ENCODE assay signal across 14 mouse cellular contexts in genomic region chr6:134367366-134368281, GRCm38 (mm10). TPM values are rescaled to one million over a fixed set of nuclear protein-coding genes. Genes with fewer than 3 reads are reported as not detected.
DNase-seq lines count a peak whose midpoint lies in the region; ATAC-seq and TF ChIP-seq lines count a peak whose summit lies in the region.
"Had no signal": no experiment of that assay in that cellular context is flagged by ENCODE, and none has a peak within 500 bp of the region (broad histone marks: within the 10 kb centered on the region; RNA-seq: fewer than 3 reads in every experiment).

No protein-coding gene starts in this region.

- DNase-seq in thymus, adult 2 months = no peak
- no peak for DNase-seq in thymus, postnatal 36 days
- peak; percentile 30 for DNase-seq in naive thymus-derived CD4-positive, alpha-beta T cell, adult 2 months (ENCODE audit: low read depth)
- no peak for DNase-seq in frontal cortex, adult 2 months (ENCODE audit: extremely low spot score in 1 of 2, low spot score in 1 of 2)
- DNase-seq in layer of hippocampus, adult 8-10 months (ENCODE audit: low spot score in 2 of 2) = no peak
- DNase-seq: adrenal gland, adult 8-10 months; cerebellum, adult 18-20 months; kidney, adult 11 months had no signal

- whole genome bisulfite sequencing in hindbrain, embryonic 12.5 days = 57% methylated on average over 12 of the region's 12 CpGs
- 59% methylated on average over 12 of the region's 12 CpGs for WGBS in hindbrain, embryonic 13.5 days
- 39% methylated on average over 12 of the region's 12 CpGs for WGBS in thymus, adult 2 months
- 51% methylated on average over 12 of the region's 12 CpGs for WGBS in heart, embryonic 12.5 days

- no peak overlapping the region for H3K4me3 ChIP-seq in hindbrain, embryonic 12.5 days
- no peak overlapping the region for H3K4me3 ChIP-seq in hindbrain, embryonic 13.5 days
- H3K4me3 ChIP-seq in thymus, adult 2 months (ENCODE audit: control insufficient read depth, insufficient read depth, low read length) = no peak overlapping the region
- no peak overlapping the region for H3K4me3 ChIP-seq in heart, embryonic 12.5 days
- H3K4me3 ChIP-seq: neural tube, embryonic 12.5 days had no signal

- no peak for TF ChIP-seq CTCF in thymus, adult 2 months (IDR thresholded peaks at IDR 0.05; ENCODE audit: borderline replicate concordance, control insufficient read depth, extremely low read depth, insufficient read depth, low read length, poor library complexity)

- 0 out of 2 replicates have a peak overlapping the region, but pooled peaks have one; percentile 3 for H3K27ac ChIP-seq in hindbrain, embryonic 12.5 days
- H3K27ac ChIP-seq in hindbrain, embryonic 13.5 days = no peak overlapping the region
- peak overlapping the region; percentile 51; the same call in 1 of the 2 replicates for H3K27ac ChIP-seq in thymus, adult 2 months (ENCODE audit: control insufficient read depth, insufficient read depth, low read length)
- H3K27ac ChIP-seq in heart, embryonic 12.5 days (ENCODE audit: poor library complexity, severe bottlenecking) = 0 out of 2 replicates have a peak overlapping the region, but pooled peaks have one; percentile 7
- H3K27ac ChIP-seq: neural tube, embryonic 12.5 days had no signal

- H3K27me3 ChIP-seq in hindbrain, embryonic 12.5 days = no peaks in the 10 kb centered on the region
- H3K27me3 ChIP-seq in hindbrain, embryonic 13.5 days = no peaks in the 10 kb centered on the region
- no peaks in the 10 kb centered on the region for H3K27me3 ChIP-seq in thymus, adult 2 months (ENCODE audit: control insufficient read depth, insufficient read depth, low read length)
- no peaks in the 10 kb centered on the region for H3K27me3 ChIP-seq in heart, embryonic 12.5 days (replicated peaks)
- H3K27me3 ChIP-seq: neural tube, embryonic 12.5 days had no signal

- H3K9me3 ChIP-seq in hindbrain, embryonic 12.5 days (replicated peaks) = no peaks in the 10 kb centered on the region
- no peaks in the 10 kb centered on the region for H3K9me3 ChIP-seq in hindbrain, embryonic 13.5 days
- no peaks in the 10 kb centered on the region for H3K9me3 ChIP-seq in heart, embryonic 12.5 days (replicated peaks)
- H3K9me3 ChIP-seq: neural tube, embryonic 12.5 days had no signal

- ATAC-seq in hindbrain, embryonic 12.5 days (ENCODE audit: low FRiP score) = no peak
- ATAC-seq in hindbrain, embryonic 13.5 days (ENCODE audit: low FRiP score) = no peak
- ATAC-seq in heart, embryonic 12.5 days (ENCODE audit: insufficient number of reproducible peaks, low FRiP score) = no peak

- 0 out of 2 replicates have a peak, but pooled peaks cover 4% of the 10 kb centered on the region for H3K4me1 ChIP-seq in hindbrain, embryonic 12.5 days
- H3K4me1 ChIP-seq in hindbrain, embryonic 13.5 days (replicated peaks) = no peaks in the 10 kb centered on the region
- H3K4me1 ChIP-seq in thymus, adult 2 months (replicated peaks; ENCODE audit: control insufficient read depth, insufficient read depth, low read length) = peaks cover 44% of the 10 kb centered on the region
- peaks cover 13% of the 10 kb centered on the region for H3K4me1 ChIP-seq in heart, embryonic 12.5 days (replicated peaks)
- H3K4me1 ChIP-seq: neural tube, embryonic 12.5 days had no signal

- no peak overlapping the region for H3K9ac ChIP-seq in hindbrain, embryonic 12.5 days
- H3K9ac ChIP-seq in hindbrain, embryonic 13.5 days = no peak overlapping the region
- no peak overlapping the region for H3K9ac ChIP-seq in heart, embryonic 12.5 days
- H3K9ac ChIP-seq: neural tube, embryonic 12.5 days had no signal

- no peak for TF ChIP-seq POLR2A in thymus, adult 2 months (IDR thresholded peaks at IDR 0.05; ENCODE audit: control insufficient read depth, extremely low read depth, insufficient read depth, low read length, poor library complexity)

- H3K4me2 ChIP-seq in hindbrain, embryonic 12.5 days (replicated peaks) = no peak overlapping the region
- H3K4me2 ChIP-seq in hindbrain, embryonic 13.5 days = no peak overlapping the region
- H3K4me2 ChIP-seq in heart, embryonic 12.5 days = no peak overlapping the region
- H3K4me2 ChIP-seq: neural tube, embryonic 12.5 days had no signal

- no peaks in the 10 kb centered on the region for H3K36me3 ChIP-seq in hindbrain, embryonic 12.5 days
- no peaks in the 10 kb centered on the region for H3K36me3 ChIP-seq in hindbrain, embryonic 13.5 days
- H3K36me3 ChIP-seq in thymus, adult 2 months (ENCODE audit: control insufficient read depth, insufficient read depth, low read length) = no peaks in the 10 kb centered on the region
- no peaks in the 10 kb centered on the region for H3K36me3 ChIP-seq in heart, embryonic 12.5 days
- H3K36me3 ChIP-seq: neural tube, embryonic 12.5 days had no signal

RNA-seq across cellular contexts. Expression of gene Bcl2l14, which starts 28.5 kb away (rescaled TPM):
- polyA plus RNA-seq in hindbrain, embryonic 12.5 days (2016; fragmentation: Nextera tagmentation; extraction: Ambion mirVana) = 0.35 and 0.40 TPM in 2 replicates
- polyA plus RNA-seq in hindbrain, embryonic 13.5 days (2015; fragmentation: Nextera tagmentation; extraction: Ambion mirVana) = 0.08 TPM in 1 of 2 replicates, not detected in the other
- 2.0 and 2.1 TPM in 2 replicates for polyA plus RNA-seq in thymus, adult 2 months (2012; rRNA removed)
- polyA plus RNA-seq in heart, embryonic 12.5 days (2016; fragmentation: Nextera tagmentation; extraction: Ambion mirVana) = 0.31 TPM in 1 of 2 replicates, not detected in the other
- polyA plus RNA-seq in frontal cortex, adult 2 months (2012; rRNA removed) = not detected in 2 replicates
- not detected for total RNA-seq in layer of hippocampus, adult 8-10 months (2022)
- total RNA-seq: gastrocnemius, postnatal 4 days; layer of hippocampus, postnatal 10 days had no signal
